Mouse (Mus musculus) erythroblast, embryonic 14.5 days (primary cell): Measurements from ENCODE around the gene Tldc1.

Source experiments
- GATA1 ChIP-seq: IDR thresholded peaks from 2 replicates; pipeline ENCODE4 v1.6.1; 2012; ENCODE audit warnings: low read length, inconsistent platforms, mixed read lengths
- TAL1 ChIP-seq: IDR thresholded peaks from 3 replicates; pipeline ENCODE4 v1.6.1; 2012; ENCODE audit warnings: low read length, inconsistent platforms, mixed read lengths

DNA sequence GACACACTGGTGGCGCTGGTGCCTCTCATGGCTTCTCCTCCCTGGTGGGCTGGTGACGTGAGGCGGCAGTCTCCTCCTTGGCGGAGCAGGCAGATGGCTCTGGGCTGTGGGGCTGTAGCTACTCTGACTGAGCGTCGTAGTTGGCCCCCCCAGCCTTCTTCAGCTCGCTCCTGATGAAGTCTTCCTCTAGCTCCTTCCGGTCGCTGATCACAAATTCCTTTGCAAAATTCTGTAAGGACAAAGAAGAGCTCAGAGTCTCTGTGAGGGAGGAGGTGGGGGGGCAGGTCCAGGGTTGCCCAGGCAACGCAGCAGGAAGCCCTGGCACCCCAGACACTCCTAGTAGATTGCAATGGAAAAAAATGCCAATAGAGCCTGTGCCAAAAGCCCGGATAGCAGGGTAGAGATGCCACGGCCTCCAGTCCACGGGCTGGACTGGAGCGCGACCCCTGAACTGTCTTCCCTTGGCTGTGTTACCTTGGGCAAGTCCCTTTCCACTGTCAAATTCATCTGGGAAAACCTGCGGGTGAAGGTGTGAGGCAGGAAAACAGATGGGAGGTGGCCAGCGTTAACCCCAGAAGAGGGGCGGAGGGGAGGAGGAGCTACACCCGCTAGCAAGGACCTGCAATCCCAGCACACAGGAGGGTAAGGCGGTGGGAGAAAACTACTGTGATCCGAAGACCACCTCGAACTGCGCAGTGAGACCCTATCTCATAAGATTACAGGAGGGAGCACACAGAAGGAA is 32.1 kb upstream of the Tldc1 start:
- TF ChIP-seq GATA1 (no peak), TAL1 (no peak)
